Mouse (Mus musculus) testis, adult 10 weeks (tissue): ENCODE results near the gene Cracr2b. TPM values are rescaled to one million over a fixed set of nuclear protein-coding genes. Genes with fewer than 3 reads are reported as not detected.

Source experiments
- polyA plus RNA-seq: library from polyadenylated mRNA; stranded (reverse); fragments of 350-450 nt; fragmentation: Illumina TruSeq; extraction: RNeasy Lipid Tissue Mini Kit (QIAGEN cat#74804); gene quantifications from one replicate; pipeline ENCODE4 v1.2.3, GENCODE M21; 2014; ENCODE audit warnings: low read depth, low replicate concordance

Cracr2b gene
- not detected for polyA plus RNA-seq

GRCm38 (mm10) chr7:141460391-141461113, at the start of gene Cracr2b:
Cracr2b (plus strand) TSS chr7:141461094.

DNA sequence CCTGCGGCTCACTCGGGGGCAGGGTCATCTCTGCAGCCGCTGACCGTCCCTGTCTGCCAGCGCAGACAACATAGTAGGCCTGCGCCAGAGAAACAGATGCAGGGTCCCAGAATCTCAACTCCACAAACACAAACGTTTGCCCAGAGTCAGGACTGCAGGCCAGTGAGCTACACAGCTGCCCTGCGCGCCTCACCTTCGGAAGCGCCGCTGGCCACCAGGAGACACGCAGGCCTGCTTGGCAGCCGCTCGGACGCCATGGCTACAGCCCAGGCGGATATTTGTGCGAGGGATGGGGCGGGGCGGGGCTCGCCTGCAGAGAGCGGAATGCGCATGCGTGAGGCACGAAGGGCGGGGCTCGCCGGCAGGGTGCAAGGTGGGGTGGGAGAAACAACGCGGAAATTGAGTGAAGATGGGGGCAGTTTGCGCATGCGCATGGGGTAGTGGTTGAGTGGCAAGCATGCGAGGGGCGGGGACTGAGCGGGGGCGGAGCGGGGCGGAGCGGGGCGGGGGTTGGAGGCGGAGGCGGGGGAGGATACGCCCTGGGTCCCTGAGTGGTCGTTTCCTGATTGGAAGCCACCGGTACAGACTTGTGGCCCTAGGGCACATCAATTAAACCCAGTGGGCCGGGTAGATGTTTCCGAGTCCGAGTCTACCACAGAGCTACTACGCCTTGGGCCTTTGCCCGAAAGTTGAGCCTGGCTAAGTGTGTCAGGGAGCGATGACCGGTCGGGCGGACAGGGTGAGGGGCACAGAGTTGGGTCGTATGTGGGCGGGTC, 46.9 kb upstream of the Cracr2b start, which contains the start of gene Gatd1:
Gatd1 (minus strand) TSS at position 328 of the 776 bp plus-strand sequence.

DNA sequence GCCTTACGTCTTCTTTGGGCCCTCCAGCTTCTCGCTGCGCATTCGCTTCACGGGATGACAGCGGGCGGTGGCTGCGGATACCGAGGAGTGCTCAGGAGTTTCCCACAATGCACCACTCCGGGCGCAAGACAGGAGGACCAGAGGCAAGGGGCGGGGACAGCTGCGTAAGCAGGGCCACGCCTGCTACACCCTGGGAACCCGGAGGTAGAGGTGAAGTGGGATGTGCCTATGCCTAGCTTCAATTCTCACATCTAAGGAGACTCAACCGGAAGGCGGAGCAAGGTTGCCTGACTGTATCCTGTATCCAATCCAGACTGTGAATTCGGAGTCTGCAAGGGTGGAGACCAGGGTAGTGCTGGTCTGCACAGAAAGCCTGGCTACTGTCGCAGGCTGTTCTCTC, 31.6 kb upstream of the Cracr2b start, which contains the start of gene Cend1:
Cend1 (minus strand) TSS at position 182 of the 400 bp plus-strand sequence.

GRCm38 (mm10) chr7:141437178-141438120, 23.4 kb upstream of the Cracr2b start, which contains the start of gene Slc25a22:
Slc25a22 (minus strand) TSS chr7:141437892.

DNA sequence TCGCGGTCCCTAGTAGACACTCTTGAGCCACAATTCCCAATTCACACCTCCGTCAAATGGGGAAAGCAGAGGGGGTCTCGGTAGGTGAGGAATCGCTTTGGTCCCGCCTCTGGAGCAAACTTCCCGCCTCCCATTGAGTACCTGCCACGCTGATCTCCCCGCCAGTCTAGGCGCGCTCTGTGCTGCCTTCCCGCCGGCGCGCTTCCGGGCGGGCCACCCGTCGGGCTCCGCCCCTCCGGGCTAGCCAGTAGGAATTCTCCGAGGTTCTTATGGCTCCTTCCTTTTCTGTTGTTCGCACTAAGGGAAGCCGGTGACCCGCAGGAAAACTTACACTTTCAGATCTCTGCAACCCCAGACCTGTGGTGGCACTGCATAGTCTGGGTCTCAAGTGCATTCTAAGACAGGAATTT, 17.1 kb upstream of the Cracr2b start, which contains the start of gene Pidd1:
Pidd1 (minus strand) TSS at position 198 of the 410 bp plus-strand sequence.

GRCm38 (mm10) chr7:141447110-141447991, 13.5 kb upstream of the Cracr2b start, which contains the start of gene Rplp2:
Rplp2 (plus strand) TSS chr7:141447370.

DNA sequence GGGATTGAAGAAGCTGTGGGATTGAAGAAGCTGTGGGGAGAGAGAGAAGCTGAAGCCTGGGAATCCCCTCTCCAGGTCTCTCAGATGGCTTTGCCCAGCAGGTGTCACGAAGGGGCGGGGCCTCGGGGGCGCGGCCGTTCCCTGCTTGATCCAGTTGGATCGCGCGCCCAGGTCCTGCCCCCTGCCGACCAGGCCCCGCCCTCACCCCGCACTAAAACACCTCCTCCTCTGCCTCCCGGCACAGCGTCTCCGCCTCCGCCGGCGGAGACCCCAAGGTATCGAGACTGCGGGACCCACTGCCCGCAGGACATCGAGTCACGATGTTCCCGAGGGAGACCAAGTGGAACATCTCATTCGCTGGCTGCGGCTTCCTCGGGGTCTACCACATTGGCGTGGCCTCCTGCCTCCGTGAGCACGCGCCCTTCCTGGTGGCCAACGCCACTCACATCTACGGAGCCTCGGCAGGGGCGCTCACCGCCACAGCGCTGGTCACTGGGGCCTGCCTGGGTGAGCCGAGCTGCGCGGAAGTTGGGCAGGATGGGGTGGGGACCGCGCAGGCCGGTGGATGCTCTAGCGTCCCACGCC, 5.8 kb upstream of the Cracr2b start, which contains the start of gene Pnpla2:
Pnpla2 (plus strand) TSS at position 232 of the 585 bp plus-strand sequence.

DNA sequence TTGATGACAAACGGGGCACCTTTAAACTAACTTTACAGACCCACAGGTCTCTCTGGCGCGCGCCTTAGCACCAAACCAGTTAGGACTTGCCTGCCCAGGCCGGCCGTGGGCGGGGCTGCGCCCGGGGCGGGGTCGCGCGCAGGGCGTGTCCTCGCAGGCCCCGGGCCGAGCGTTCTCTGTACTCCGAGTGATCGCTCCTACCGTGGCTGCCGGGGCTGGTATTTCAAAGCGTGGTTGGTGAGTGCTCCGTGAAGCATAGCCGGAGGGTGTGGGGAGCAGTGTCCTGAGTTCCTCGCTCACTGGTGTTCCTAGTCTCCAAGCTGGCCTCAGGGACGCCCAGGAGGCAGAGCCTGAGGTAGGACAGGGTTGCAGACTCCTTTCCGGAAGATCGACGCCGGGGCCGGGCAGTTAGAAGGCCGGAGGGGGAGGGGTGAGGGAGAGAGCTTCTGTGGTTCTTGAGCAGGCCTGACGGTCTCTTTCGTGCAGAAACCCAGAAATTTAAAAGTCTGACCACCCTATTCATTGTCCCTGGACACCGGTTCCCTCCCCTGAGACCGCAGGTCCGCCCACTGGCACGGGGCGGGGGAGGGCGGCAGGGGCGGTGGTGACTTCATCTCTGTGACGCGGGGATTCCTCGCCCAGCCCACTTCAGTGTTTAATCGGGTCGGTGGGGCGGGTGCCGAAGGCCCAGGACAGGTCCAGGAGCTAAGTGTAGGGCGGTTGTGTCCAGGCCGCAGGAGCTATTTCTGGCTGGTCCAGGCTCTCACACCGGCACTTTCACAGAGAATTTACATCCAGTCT, 6.5 kb downstream of the Cracr2b start, which contains the start of gene Cd151:
Cd151 (plus strand) TSS at position 163 of the 801 bp plus-strand sequence.

GRCm38 (mm10) chr7:141475011-141475804, 14.3 kb downstream of the Cracr2b start, which contains the start of the genes Polr2l and Tspan4:
Polr2l (minus strand) TSS chr7:141475132.
Tspan4 (plus strand) TSS chr7:141475240.

Other genes with a start within 250 kb of the Cracr2b start
- 18.2 TPM for gene Lmntd2, start 247.0 kb upstream of the Cracr2b start, polyA plus RNA-seq
- 2.4 TPM for gene Rassf7, start 245.2 kb upstream of the Cracr2b start, polyA plus RNA-seq
- 24.6 TPM for gene Phrf1, start 232.3 kb upstream of the Cracr2b start, polyA plus RNA-seq
- gene Irf7, start 194.6 kb upstream of the Cracr2b start, polyA plus RNA-seq, result 2.1 TPM
- 1.5 TPM for gene Cdhr5, start 184.3 kb upstream of the Cracr2b start, polyA plus RNA-seq
- gene Sct, start 182.0 kb upstream of the Cracr2b start, polyA plus RNA-seq, result not detected
- gene Drd4, start 169.1 kb upstream of the Cracr2b start, polyA plus RNA-seq, result 1.1 TPM
- 1.2 TPM for gene Deaf1, start 133.4 kb upstream of the Cracr2b start, polyA plus RNA-seq
- 15.0 TPM for gene Tmem80, start 133.4 kb upstream of the Cracr2b start, polyA plus RNA-seq
- 0.34 TPM for gene Eps8l2, start 122.2 kb upstream of the Cracr2b start, polyA plus RNA-seq
- gene Taldo1, start 68.9 kb upstream of the Cracr2b start, polyA plus RNA-seq, result 1.8 TPM
- gene Gatd1, start 47.0 kb upstream of the Cracr2b start, polyA plus RNA-seq, result 3.7 TPM
- 0.18 TPM for gene Cend1, start 31.6 kb upstream of the Cracr2b start, polyA plus RNA-seq
- 0.14 TPM for gene Slc25a22, start 23.2 kb upstream of the Cracr2b start, polyA plus RNA-seq
- 0.48 TPM for gene Pidd1, start 17.1 kb upstream of the Cracr2b start, polyA plus RNA-seq
- gene Rplp2, start 13.7 kb upstream of the Cracr2b start, polyA plus RNA-seq, result 10.3 TPM
- 14.7 TPM for gene Pnpla2, start 5.9 kb upstream of the Cracr2b start, polyA plus RNA-seq
- gene Cd151, start 6.3 kb downstream of the Cracr2b start, polyA plus RNA-seq, result 17.0 TPM
- gene Polr2l, start 14.0 kb downstream of the Cracr2b start, polyA plus RNA-seq, result 0.87 TPM
- 0.49 TPM for gene Tspan4, start 14.1 kb downstream of the Cracr2b start, polyA plus RNA-seq
- gene Chid1, start 78.8 kb downstream of the Cracr2b start, polyA plus RNA-seq, result 12.1 TPM
- gene Ap2a2, start 101.1 kb downstream of the Cracr2b start, polyA plus RNA-seq, result 22.2 TPM
- gene Muc6, start 194.2 kb downstream of the Cracr2b start, polyA plus RNA-seq, result 0.18 TPM
- gene Muc2, start 229.2 kb downstream of the Cracr2b start, polyA plus RNA-seq, result 0.17 TPM